Mouse (Mus musculus): ENCODE results near the gene Sv2b.
A peak's percentile ranks its signal among the peaks of the same experiment; 100 is the strongest.

Sv2b gene

DNA sequence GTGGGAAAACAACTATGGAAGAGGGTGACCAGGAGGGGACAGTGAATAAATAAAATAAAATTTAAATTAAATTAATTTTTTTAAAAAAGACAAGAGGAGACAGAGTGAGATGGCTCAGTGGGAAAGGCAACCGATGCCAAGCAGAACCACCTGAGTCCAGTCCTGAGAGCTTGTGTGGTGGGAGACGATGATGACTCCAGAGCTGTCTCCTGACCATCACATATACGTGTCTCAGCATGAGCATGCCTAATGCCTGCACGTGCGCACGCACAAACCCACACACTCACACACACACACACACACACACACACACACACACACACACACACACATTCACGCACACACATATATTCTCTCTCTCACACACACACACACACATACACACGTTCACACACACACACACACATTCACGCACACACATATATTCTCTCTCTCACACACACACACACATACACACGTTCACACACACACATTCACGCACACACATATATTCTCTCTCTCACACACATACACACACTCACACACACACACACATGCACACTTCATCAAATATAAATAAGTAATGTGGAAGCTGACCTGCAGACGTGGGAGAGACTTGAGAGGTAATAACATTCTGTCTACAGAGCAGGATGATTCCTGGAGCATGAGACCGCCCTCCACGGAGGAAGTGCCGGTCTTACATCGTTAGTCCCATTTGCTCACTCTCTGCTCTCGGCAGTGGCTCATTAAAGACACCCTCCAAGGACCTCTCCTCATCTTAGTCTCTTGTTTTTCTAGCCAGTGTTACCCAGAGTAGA, 206.3 kb downstream of the Sv2b start:
- no peak for DNase-seq (ENCODE audit: low read depth, low spot score)

DNA sequence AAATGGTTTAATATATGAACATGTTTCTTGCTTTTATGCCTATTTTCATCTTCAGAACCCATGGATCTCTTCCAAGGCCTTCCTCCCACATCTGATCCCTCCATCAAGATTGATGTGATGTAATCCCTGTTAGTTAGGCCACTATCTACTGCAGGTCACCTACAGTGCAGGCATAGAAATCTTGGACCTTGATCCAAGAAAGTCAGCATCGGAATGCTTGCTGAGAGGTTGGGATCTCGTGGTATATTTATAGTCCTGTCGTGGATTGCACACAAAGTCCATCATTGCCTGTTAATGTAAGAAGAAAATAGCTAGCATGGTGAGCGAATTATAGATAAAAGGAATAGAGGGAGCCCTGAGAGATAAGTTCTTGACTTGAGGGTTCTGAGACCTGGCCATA, 223.6 kb downstream of the Sv2b start:
- DNase-seq (ENCODE audit: low read depth, low spot score), result no peak

DNA sequence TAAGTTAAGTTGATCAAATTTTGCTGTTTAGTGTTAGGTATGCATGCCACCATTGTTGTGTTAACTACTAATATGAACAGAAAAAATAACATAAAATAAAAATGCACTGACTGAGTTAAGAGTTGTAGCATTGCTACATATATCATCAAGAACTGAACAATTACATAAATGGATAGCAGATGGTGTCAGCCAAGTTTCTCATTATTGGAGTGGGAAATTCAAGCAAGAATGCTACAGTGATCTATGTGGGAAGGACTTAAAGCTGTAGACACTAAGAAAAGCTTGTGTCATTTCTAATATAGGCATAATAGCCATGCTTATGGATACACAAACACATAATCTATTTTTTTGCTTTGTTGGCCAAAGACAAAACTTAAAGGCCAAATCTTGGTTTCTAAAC, 228.9 kb downstream of the Sv2b start:
- no peak for DNase-seq (ENCODE audit: low read depth, low spot score)

DNA sequence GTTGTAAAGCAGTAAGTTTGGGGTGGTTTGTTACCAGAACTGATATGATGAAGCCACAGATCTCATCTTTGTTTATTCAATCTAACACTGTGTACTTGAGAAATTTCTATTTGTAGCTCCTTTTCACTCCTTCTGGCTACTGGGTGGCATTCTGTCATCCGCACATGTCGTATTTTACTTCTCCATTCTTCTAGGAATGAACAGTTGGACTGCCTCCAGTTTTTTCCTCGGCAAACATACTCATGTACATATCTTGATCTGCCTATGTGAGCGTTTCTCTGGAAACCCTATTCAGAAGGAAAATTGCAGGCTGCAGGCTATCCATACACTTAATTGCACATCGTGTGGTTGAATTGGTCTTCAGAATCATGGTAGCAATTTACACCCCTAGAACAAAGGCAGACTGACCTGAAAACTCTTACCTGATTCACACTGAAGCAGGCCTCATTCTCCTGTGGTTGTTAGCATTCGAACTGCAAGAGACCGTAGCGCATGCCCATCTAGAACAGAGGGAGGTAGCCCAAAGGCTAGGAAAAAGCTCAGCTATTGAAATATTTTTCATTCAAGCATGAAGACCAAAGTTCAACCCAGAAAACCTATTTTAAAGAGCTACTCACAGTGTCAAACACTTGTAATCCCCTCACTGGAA, 231.4 kb downstream of the Sv2b start:
- DNase-seq (ENCODE audit: low read depth, low spot score), result peak; percentile 72
